Mouse (Mus musculus) c-Kit-positive CD71-positive TER-119-positive erythroid progenitor cells, embryonic 14.5 days (primary cell): ENCODE results near the gene Sytl3.

Experiments used
- DNase-seq: peaks from one replicate; pipeline ENCODE4 v3.0.0-alpha.2; 2013; ENCODE audit warnings: low spot score

Gene Sytl3

DNA sequence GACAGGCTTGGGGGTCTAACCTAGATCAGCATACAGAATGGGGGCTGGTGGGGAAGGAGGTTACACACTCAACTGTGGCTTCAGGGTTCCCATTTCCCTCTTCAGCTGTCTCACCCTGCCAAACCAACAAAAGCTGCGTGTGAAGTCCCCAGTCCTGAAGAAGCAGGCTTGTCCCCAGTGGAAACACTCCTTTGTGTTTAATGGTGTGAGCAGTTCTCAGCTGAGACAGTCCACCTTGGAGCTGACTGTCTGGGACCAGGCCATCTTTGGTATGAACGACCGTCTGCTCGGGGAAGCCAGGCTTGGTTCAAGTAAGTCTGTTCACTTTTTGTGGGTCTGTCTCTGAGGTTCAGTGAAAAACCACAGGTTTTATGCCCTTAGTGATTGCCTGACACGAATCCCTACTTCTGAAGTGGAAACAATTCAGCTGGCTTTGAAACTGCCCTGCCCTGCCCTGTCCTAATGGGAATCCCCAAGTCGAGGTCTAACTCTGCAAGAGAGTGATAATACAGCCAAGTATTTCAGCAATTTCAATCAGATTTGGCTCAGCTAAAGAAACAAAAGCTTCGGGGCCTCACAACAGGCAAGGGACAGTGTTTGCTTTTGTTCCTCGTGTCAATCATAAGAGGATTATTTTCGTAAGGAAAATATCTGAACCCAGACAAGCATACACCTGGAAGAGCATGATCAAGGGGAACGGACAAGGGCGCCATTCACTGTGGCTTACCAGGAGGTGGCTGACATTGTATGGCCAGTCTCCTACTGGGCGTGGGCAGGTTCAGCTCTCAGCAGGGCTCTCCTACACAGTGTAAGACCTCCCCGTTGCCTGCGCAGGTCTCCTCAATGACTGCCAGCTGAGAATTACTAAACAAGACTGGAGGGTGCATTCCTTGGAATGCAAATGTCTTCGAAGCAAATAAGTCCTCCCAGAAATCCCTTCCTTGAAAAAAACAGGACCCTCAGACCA is 77.7 kb downstream of the Sytl3 start:
- DNase-seq = no peak

DNA sequence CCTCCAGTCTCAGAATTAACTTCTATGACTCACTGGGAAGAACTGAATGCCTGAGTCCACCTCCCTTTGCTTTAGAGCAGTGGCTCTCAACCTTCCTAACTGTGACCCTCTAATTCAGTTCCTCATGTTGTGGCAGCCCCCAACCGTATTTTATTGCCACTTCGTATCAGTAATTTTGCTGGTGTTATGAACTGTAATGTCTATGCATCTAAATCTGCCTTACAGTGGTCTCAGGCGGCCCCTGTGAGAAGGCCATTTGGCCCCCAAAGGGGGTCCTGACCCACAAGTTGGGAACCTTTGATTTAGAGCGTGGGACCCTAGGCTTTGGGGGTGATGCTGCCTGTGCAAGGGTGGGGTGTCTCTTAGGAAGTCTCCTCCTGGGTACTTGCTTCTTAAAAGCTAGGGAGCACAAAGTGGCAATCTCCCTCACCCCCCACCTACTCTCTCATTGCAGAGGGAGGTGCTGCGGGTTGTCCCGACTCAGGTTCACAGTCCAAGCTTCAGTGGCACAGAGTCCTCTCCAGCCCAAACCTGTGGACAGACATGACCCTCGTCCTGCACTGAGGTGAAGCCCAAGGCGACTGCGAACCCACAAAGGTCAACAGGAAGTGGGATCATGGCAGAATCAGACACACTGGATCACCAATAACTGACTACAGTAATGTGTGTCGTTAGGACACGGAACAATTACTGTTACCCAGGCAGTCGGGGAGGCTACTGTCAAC is 78.5 kb downstream of the Sytl3 start:
- no peak for DNase-seq

DNA sequence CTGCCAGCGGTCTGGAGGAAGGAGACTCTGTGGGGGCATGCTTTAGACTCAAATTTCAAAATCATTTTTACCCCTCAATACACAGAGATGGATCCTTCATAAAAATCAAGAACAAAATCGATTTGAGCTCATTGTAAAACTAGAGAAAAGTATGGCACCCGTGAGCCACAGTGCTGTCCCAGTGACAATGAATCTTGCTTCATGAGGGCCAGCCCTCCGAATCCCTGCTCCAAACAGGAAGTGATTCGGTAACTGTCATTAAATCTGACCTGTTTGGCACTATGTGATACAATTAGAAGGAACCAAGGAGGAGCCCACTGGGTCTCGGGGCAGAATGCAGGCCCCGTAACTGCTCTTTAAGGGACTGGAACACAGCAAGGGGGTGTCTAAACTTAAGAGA is 79.9 kb downstream of the Sytl3 start:
- no peak for DNase-seq

DNA sequence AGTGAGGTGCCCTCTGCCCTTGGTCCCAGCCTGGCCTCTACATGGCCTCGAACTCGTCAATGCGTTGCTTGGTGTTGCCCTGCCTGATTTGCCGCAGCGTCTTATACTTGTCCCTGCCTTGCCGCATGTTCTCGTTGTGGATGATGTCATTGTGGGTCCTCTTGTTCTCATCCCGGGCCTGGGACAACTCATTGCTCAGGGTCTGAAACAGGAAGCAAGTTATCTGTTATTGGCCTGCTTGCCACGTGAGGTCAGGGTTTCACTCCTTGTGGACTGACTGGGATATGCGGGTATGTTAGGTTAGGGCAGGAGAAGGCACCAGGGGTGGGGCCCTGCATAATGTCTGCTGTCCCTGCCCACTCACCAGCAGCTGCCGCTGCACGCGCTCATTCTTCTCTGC is 80.4 kb downstream of the Sytl3 start:
- DNase-seq = no peak

DNA sequence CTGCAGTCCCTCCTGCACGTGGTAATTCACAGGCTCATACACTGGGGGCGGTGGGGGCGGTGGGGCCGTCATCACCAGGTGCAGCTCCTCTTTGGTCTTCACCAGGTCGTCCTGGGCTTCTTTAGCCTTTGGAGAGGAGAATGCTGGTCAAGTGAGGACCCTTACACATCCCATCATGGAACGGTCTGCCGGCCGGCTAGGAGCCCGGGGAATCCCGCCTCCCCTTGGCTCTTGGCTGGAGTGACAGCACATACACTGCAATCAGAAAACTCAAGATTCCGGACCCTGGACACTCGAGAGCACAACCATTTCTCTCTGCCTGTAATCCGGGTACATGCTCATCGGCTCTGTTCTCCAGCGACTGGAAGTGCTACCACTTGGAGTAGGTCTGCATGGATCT is 80.9 kb downstream of the Sytl3 start:
- DNase-seq = no peak

DNA sequence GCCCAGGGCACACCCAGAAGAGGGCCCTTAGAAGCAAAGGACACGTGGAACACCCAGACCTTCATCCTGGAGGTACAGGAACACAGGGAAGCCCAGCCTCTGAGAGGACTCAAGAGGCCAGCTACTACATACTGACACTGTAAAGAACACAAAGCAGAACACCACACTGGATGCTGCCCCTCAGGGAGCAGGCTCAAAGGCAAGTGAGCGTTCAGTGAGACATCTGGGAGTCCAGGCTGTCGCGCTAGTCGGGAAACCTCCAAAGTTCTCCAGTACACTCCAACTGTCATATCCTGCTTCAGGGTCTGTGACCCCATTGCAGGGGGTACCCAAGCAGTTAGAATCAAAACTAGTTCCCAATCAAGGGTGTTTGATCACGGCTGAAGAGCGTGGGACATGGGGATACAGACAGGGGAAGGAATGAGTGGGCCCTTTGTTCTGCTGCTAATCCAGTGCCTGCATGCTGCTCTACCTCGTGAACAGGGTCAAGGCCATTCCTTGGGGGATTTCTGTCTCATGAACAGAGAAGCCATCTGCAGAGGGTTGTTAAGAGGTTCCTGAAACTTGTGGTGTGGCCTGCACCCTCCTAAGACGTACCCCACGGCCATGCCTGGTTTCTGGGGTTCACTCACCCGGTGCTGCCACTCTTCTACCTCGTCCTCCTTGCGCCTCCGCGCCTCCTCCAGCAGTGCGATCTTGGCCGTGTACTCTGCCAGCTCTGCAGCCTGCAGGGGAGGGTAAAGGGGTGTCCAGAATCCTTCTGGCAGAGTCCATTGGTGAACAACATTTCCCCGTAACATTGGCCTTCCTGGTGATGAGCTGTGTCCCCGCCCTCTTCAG is 81.7 kb downstream of the Sytl3 start:
- no peak for DNase-seq

DNA sequence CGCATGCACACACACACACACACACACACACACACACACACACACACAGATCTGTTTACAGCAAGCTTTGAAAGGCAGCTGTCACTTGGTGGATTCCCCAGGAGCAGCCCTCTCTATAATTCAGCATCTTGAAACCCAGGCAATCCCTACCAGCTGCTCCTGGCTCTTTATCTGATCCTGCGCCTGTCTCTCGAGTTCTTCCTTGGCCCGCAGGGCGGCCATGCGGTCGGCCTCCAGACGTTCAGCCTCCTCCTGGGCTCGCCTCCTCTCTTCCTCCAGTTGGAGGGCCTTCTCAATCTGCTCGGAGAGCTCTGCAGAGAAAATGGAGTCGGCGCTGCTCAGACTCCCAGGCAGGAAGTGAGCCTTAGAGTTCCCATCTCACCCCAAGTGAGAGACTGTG is 82.4 kb downstream of the Sytl3 start:
- no peak for DNase-seq

DNA sequence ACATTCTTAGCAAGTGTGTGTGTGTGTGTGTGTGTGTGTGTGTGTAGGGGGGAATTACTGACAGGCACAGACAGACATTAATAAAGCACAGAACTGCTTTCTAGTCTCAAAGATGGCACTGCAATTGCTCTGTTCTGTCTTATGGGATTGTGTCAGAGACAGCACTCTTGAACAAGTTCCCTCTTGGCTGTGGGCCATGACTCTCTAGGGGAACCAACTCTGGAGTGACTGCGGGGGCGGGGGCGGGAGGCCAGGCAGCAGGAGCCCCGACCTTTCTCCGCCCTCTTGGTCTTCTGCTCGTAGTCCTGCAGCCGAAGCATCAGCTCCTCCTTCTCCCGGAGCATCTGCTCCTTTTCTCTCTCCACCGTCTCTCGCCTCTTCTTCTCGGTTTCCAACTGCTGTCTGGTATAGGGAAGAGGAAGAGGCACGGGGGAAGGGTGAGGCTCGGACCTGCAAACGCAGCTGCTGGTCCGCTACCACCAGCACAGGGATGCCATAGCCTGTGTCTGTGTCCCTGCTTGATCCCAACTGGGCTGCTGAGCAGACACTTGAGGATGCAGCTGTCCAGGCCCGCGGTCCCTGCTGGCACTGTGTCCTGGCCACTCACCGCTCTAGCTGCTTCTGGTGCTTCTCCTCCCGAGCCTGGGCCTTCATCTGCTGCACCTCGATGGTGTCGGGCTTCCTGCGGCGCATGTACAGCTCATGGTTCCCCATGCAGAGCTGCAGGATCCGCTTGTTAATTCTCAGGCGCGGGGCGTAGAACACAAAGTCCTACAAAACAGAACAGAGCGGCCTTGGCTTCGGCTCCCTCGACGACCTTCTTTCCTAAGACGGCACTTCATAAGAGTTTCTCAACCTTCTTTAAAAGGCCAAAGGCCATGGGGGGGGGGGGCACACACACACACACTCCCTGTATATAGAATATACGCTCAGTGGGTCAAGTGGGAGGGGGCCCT is 83.5 kb downstream of the Sytl3 start:
- DNase-seq = no peak

DNA sequence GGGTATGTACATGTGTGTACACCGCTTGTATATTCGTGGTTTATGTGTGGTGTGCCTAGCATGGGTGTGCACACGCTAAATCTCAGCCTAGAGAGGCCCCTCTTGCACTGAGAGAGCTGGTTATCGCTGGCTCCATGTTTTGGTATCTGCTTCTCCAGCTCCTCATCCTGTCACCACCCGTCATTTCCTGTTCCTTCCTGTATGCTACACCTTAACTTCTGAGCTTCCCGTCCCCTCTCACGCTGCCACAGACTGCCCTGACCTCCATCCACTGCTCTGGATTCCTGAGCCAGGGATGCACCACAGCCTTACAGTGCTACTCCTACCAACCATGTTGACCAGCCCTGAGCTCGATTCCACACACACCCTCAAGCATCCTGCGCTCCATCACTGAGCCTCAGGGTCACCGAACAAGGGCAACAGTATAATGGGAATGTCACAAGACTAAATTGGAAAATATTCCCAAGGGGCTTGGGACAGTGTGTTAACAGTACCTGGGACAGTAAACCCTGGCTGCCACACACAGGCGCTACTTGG is 84.2 kb downstream of the Sytl3 start:
- no peak for DNase-seq

DNA sequence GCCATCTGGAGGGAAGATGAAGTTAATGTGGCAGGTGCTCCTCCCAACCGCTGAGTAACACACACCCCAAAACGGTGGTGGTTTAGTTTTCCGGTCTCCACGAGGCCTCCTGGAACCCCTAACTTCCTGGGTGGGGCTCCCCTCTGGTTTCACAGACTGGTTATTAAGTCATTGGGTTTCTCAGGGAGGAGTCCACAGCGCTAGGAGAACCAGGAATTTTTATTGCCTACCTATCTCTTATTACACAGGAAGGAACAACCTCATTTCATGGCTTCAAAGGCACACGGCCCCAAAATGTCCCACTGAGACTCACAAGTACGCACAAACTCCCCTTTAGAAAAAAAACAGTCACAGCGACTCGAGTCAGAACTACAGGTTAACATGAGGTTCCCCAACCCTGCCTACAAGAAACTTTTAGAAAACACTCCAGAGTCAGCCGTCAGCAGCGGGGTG is 84.9 kb downstream of the Sytl3 start:
- no peak for DNase-seq

DNA sequence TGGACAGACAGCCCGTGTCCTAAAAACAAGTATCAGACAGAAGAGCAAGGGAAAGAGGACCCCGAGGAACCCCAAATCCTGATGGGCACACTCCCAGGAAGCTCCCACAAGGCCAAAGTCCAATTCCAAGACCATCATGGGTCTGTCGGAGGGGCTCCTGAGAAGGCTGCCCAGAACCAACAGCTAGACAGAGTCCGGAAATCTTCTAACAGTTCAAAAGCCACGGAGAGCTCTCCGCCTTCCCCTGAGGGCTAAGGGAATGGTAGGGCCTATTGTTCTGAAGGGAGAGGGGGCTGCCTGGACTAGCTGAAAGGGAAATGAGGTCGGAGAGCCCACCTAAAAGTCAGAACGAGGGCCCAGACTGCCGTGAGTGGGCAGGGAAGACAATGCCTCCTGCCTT is 85.5 kb downstream of the Sytl3 start:
- no peak for DNase-seq

DNA sequence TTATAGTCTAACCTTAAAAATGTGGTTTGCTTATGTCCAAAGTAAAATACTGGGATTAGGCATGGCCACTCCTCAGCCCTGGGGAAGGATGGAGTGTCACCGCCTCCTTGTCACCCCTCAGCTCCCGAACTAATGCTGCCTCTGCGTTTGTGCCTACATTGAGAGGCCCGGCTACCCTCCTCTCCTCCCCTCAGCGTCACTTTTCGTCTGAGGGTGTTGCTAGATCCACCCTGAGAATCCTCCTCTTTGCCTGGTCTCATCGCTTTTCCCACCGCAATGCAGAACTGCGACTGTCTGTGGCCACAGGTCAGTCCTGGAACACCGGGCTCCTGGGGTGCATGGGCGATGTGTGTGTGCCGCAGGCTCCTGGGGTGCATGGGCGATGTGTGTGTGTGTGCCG is 86.0 kb downstream of the Sytl3 start:
- DNase-seq = no peak

DNA sequence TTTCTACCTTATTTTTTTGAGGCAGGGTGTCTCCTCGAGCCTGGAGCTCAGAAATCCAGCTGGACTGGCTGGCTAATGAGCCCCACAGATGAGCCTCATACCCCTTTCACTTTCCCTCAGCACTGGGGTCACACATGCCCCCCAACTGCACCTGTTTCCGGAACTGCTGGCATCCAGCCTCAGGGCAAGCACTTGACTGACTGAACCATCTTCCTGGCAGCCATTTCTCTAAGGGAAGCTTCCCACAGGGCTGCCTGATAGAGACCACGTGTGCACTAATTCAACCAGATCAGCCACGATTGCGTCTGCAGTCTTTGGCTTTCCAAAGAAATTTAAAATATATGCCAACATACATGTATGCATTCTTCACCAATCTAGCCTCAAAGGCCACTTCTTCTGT is 86.6 kb downstream of the Sytl3 start:
- no peak for DNase-seq

DNA sequence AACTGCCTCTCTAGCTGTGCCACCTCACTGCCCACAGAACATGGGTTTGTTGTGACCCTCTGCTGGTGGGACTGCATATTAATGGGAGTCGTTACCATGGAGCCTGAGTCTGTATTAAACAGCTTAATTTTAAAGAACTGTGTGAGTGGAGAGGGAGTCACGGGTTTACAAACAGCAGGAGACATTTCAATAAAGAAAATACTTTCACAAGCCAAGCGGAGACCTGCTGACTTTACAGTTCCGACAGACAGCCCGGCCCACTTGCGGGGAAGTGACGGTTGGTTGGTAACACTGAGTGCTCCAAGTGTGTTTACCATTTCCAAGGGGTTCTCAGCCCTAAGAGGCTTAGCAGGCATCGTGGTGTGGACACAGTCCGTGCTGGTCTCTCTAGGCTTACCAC is 87.1 kb downstream of the Sytl3 start:
- no peak for DNase-seq

DNA sequence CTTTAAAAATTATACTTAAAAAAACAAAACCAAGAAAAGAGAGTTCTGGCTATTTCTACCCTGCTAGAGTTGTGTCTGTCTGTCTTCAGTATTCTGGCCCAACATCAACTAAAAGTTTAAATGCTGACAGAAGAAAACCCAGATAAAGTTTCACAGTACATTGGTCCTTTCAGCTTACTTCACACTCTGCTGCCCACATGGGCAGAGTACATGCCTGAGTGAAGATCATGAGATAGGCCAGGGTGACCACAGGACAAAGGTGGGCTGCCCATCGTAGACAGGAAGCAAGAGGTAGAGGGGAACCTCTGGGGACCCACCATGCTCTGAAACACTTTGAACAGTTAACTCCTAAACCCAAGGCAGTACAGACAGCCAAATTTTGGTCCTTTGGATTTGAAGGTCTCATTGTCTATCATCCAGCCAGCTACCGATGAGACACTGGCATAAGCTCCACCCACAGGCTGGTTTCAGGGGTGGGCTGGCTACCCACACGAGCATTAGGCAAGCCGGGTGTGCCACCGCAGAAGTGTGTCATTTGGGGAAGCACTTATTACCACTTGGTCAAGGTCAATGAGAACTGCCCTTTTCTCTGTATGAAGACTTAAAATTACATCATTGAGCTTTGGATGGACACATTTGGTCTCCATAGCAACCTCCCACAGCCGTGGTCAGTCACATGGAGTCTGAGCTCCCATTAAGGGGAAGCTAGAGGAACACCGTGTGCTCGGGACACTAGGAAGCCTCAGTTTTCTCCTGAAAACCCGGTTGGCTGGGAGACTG is 87.7 kb downstream of the Sytl3 start:
- DNase-seq = no peak

DNA sequence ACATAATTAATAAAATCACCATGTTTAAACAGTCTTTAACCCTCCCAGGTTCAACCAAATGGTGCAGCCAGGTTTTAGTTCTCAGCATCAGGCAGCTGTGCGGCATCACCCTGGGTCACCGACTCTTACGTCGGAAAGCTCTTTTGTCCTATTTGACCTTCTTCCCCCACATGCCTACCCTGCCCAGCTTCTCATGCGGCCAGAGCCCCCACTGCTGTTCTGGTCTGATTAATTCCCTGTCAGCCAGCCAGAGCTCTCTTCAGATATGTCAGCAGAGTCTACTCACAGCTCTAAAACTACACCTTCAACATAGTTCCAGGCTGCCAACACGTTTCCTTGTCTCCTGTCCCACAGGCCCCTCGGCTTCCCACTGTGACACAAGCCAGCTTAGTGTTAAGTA is 88.6 kb downstream of the Sytl3 start:
- DNase-seq = no peak

DNA sequence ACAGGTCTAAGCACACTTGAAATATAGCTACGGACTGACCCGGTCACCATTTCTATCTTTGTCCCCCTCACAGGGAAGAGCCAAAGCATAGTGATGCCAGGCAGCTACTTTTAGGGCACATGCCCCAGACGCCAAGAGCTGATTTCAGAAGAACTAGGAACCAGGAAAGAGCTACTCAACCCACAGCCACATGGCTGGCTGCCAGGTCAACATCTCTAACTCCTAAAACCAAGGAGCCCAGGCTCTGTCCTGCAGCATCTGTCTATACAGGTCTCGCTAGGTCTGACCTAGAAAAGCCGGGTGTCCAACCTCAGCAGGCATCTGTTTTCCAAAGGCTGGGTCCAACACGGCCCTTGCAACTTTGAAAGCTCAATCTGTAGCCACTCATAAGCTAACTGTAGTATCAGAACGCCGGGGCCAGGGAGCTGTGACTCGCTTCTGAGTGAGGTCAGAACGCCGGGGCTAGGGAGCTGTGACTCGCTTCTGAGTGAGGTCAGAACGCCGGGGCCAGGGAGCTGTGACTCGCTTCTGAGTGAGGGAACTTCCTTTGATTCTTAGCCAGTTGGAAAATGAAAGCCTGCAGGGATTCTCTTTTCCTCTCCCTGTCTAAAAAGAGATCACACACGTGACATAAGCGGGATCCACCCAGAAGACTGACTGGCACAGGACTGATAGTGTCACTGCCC is 90.0 kb downstream of the Sytl3 start:
- no peak for DNase-seq

DNA sequence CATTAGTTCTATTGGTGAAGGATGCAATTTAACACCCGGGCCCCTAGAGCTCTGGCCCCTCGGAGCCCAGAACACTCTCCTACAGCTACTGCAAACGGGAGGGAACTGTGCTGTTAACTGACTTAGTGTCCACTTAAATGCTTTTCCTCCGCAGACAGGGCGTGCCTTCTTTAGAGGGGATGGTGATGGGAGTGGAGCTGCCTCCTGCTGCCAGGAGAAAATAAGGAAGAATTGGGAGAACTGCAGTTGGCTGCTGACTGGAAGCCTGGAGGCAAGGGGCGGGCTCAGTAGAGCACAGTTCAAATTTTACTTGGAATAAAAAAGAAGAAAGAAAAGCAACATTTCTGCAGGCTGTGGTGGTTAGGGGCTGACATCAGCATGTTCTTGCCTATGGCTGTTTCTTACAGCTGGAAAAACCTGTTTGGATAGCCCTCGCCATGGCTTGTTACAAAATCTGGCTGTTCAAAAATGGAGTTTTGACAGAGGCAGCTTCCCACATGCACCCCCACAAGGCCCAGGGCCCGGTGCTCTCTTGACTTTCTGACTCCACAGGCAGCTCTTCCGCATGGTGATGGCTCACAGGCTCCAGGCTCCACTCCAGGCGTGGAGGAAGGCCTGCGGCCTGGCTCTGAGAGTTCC is 92.4 kb downstream of the Sytl3 start:
- DNase-seq = no peak

DNA sequence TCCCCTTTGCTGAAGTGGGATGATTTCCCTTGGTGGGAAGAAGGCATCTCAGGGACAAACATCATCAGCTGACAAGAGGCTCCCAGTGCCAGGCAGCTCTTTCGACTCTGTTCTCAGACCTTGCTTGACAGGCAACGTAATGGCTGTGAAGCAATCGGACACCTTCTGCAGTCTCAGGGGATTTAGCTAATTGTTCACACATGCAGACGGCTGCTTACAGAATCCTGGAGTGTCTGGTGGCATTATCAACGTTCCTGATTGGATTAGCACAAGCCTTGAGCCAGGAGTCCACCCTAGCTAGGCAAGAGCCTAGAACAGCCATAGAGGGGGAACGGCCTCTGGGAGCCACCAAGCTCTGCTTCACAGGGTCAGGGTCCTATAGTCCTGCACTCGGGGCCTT is 93.5 kb downstream of the Sytl3 start:
- DNase-seq = no peak
